Mouse (Mus musculus): ENCODE measurements at regions not wholly inside any gene's neighbourhood (a gene's known extent, or its start where the extent isn't known, plus 50 kb on each side); places are given as distances from the start of the nearest gene placed in this dataset.

- no peak for DNase-seq
Observed at GRCm38 (mm10) chr5:45923907-45924594, 66.6 kb upstream of the Lcorl start.

Measured in kidney, postnatal 14 days (tissue).